Mouse (Mus musculus): ENCODE data around the gene Slc1a1. TPM values are rescaled to one million over a fixed set of nuclear protein-coding genes. Genes with fewer than 3 reads are reported as not detected.

Gene Slc1a1
- total RNA-seq, 2 experiments from 2014 or later: 139 to 149 TPM

GRCm38 (mm10) chr19:28864981-28865380, 30.1 kb downstream of the Slc1a1 start:
- Histone ChIP-seq H3K4me3 (no peak overlapping the region), H3K27ac (peak overlapping the region; percentile 78)
- peak in 1 of 2 experiments; percentile 35 for DNase-seq (ENCODE audit: low spot score in 2 of 2)
- no peak for TF ChIP-seq CTCF (conservative IDR thresholded peaks at IDR 0.05)

- no peak for DNase-seq (ENCODE audit: low spot score in 2 of 2)
- Histone ChIP-seq H3K27ac (peak overlapping the region; percentile 78), H3K4me3 (no peak overlapping the region)
- no peak for TF ChIP-seq CTCF (conservative IDR thresholded peaks at IDR 0.05)
Observed at GRCm38 (mm10) chr19:28865501-28865900, 30.7 kb downstream of the Slc1a1 start.

GRCm38 (mm10) chr19:28869251-28869855, 34.5 kb downstream of the Slc1a1 start:
- Histone ChIP-seq H3K4me3 (no peak overlapping the region), H3K27ac (no peak overlapping the region)
- TF ChIP-seq CTCF (conservative IDR thresholded peaks at IDR 0.05): no peak
- DNase-seq (ENCODE audit: low spot score in 2 of 2): no peak

GRCm38 (mm10) chr19:28870351-28870750, 35.5 kb downstream of the Slc1a1 start:
- TF ChIP-seq CTCF (conservative IDR thresholded peaks at IDR 0.05): no peak
- no peak overlapping the region for H3K27ac ChIP-seq
- H3K4me3 ChIP-seq: no peak overlapping the region
- no peak for DNase-seq (ENCODE audit: low spot score in 2 of 2)

GRCm38 (mm10) chr19:28879476-28879875, 44.6 kb downstream of the Slc1a1 start:
- no peak overlapping the region for H3K4me3 ChIP-seq
- no peak for TF ChIP-seq CTCF (conservative IDR thresholded peaks at IDR 0.05)
- no peak for DNase-seq (ENCODE audit: low spot score in 2 of 2)

DNA sequence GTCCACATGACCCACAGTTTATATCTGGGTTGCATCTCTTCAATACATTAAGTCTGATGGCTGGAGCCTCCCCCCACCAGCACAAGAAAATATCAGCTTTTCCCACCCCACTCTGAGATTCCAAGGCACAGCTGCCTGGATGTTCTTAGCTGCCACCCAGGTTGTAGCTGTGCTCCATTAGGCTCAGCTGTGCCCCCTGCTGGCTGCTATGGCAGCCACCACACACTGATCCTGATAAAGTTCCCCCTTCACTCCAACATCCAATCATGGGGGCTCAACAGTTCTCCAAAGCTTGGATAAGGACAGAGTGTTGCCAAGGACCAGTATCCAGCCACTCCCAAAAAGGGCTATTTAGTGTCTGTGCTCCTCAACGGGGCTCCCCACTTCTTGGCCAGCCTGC, 48.3 kb downstream of the Slc1a1 start:
- peak; percentile 84 for TF ChIP-seq CTCF (conservative IDR thresholded peaks at IDR 0.05)
- Histone ChIP-seq H3K27ac (peak overlapping the region; percentile 48; the same call in 1 of the 2 replicates), H3K4me3 (no peak overlapping the region)
- peak in 1 of 2 experiments; percentile 55 for DNase-seq (ENCODE audit: low spot score in 2 of 2)

More at GRCm38 (mm10) chr19:28879476-28879875, 44.6 kb downstream of the Slc1a1 start:
- H3K27ac ChIP-seq: peak overlapping the region; percentile 8; the same call in 1 of the 2 replicates

GRCm38 (mm10) chr19:28888496-28888895, 53.6 kb downstream of the Slc1a1 start:
- DNase-seq (ENCODE audit: low spot score in 2 of 2): no peak
- no peak for TF ChIP-seq CTCF (conservative IDR thresholded peaks at IDR 0.05)
- Histone ChIP-seq H3K27ac (peak overlapping the region; percentile 75), H3K4me3 (no peak overlapping the region)

DNA sequence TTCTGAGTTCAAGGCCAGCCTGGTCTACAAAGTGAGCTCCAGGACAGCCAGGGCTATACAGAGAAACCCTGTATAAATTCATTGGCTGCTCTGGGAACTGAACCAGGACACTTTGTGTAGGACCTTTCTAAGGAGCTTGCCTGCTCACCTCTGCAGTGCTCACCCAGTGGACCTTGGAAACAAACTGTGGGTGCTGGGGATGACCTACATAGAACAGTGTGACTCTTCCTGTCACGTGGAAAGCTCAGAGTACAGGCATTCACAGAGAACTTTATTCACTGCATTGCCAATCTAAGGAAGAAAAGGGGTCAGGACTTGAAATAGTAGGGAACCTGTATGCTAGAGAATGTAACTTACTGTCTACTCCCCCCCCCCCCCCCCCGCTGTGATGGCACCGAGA, 54.4 kb downstream of the Slc1a1 start:
- no peak overlapping the region for H3K4me3 ChIP-seq
- H3K27ac ChIP-seq: peak overlapping the region; percentile 44
- DNase-seq (ENCODE audit: low spot score in 2 of 2): no peak
- TF ChIP-seq CTCF (conservative IDR thresholded peaks at IDR 0.05): no peak

- peak overlapping the region; percentile 80 for H3K27ac ChIP-seq
- DNase-seq (ENCODE audit: low spot score in 2 of 2): peak; percentile 59 to 74
- no peak overlapping the region for H3K4me3 ChIP-seq
- no peak for TF ChIP-seq CTCF (conservative IDR thresholded peaks at IDR 0.05)
Observed at GRCm38 (mm10) chr19:28891238-28891637, 56.4 kb downstream of the Slc1a1 start.

GRCm38 (mm10) chr19:28891864-28892263, 57.0 kb downstream of the Slc1a1 start:
- no peak for TF ChIP-seq CTCF (conservative IDR thresholded peaks at IDR 0.05)
- peak overlapping the region; percentile 80 for H3K27ac ChIP-seq
- no peak for DNase-seq (ENCODE audit: low spot score in 2 of 2)
- no peak overlapping the region for H3K4me3 ChIP-seq

DNA sequence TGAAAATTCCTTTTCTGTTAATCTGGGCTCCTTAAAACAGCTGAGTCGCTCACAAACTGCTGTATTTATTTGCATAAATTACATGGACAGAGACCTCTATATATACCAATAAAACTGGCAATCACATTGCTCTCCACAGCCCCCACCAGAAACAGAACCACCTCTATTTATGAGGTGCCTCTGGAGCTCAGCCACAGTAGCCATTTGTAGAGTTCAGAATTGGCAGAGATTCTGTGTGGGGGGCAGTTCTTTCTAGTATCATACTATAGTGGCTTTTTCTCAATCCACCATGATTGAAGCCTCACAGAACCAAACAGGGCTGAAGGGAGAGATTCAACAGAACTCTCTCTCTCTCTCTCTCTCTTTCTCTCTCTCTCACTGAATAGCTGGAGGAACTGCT, 61.8 kb downstream of the Slc1a1 start:
- H3K4me3 ChIP-seq: no peak overlapping the region
- no peak for TF ChIP-seq CTCF (conservative IDR thresholded peaks at IDR 0.05)
- DNase-seq (ENCODE audit: low spot score in 2 of 2): no peak
- peak overlapping the region; percentile 89 for H3K27ac ChIP-seq

GRCm38 (mm10) chr19:28897497-28897896, 62.6 kb downstream of the Slc1a1 start:
- DNase-seq (ENCODE audit: low spot score in 2 of 2): no peak
- Histone ChIP-seq H3K4me3 (no peak overlapping the region; the same call in 1 of the 2 replicates), H3K27ac (peak overlapping the region; percentile 89)
- no peak for TF ChIP-seq CTCF (conservative IDR thresholded peaks at IDR 0.05)

- Histone ChIP-seq H3K27ac (peak overlapping the region; percentile 86), H3K4me3 (no peak overlapping the region)
- DNase-seq (ENCODE audit: low spot score in 2 of 2): no peak
- no peak for TF ChIP-seq CTCF (conservative IDR thresholded peaks at IDR 0.05)
Observed at GRCm38 (mm10) chr19:28900771-28901170, 65.9 kb downstream of the Slc1a1 start.

DNA sequence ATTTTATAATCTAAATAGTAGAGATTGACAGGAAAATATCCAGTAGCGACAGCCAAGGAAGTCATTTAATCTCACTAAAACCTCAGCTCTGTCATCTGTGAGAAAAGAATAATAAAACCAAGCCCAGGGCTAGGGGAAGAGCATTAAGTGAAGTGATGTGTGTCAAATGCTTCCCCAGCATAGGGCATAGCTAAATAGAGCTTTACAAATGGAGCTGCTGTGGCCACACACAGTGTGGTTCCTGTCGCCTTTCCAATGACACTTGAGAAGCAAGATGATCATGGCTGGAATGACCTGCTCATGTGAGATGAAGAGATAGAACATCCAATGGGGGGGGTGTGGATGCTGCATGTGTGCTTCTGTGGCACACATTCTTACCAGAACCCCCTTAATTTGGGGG, 67.3 kb downstream of the Slc1a1 start:
- Histone ChIP-seq H3K27ac (peak overlapping the region; percentile 86), H3K4me3 (no peak overlapping the region)
- no peak for DNase-seq (ENCODE audit: low spot score in 2 of 2)
- no peak for TF ChIP-seq CTCF (conservative IDR thresholded peaks at IDR 0.05)

Data from layer of hippocampus, adult 2 months (tissue).